Mouse (Mus musculus): ENCODE measurements around the gene Tmem246. TPM values are rescaled to one million over a fixed set of nuclear protein-coding genes. Genes with fewer than 3 reads are reported as not detected.

Gene Tmem246
- polyA plus RNA-seq, 1 experiment from 2014 or later, result 17.6 TPM

GRCm38 (mm10) chr4:49603161-49603560, 5.5 kb upstream of the Tmem246 start:
- Histone ChIP-seq H3K27me3 (ENCODE audit: control insufficient read depth, insufficient read depth, low read length) (no peaks in the 10 kb centered on the region), H3K4me1 (ENCODE audit: control insufficient read depth, insufficient read depth, low read length) (no peaks in the 10 kb centered on the region), H3K27ac (replicated peaks; ENCODE audit: low read depth, low read length) (no peak overlapping the region), H3K9me3 (replicated peaks; ENCODE audit: control insufficient read depth, low read length) (no peaks in the 10 kb centered on the region), H3K4me3 (ENCODE audit: low read depth, low read length) (no peak overlapping the region), H3K9ac (replicated peaks; ENCODE audit: low read length) (no peak overlapping the region), H3K4me2 (ENCODE audit: low read depth, low read length) (no peak overlapping the region), H3K36me3 (replicated peaks; ENCODE audit: control insufficient read depth, insufficient read depth, low read depth, low read length) (no peaks in the 10 kb centered on the region)
- WGBS, result 84% methylated on average over 2 of the region's 2 CpGs
- DNase-seq (ENCODE audit: low spot score), result no peak
- ATAC-seq (replicated peaks; ENCODE audit: insufficient number of reproducible peaks, low FRiP score, low TSS enrichment, low read depth), result no peak

GRCm38 (mm10) chr4:49596846-49597182, 862 bp downstream of the Tmem246 start:
- no peaks in the 10 kb centered on the region for H3K36me3 ChIP-seq (replicated peaks; ENCODE audit: control insufficient read depth, insufficient read depth, low read depth, low read length)
- WGBS, result 1% methylated on average over 20 of the region's 20 CpGs
- H3K4me2 ChIP-seq (ENCODE audit: low read depth, low read length), result peak overlapping the region; percentile 88
- H3K27me3 ChIP-seq (ENCODE audit: control insufficient read depth, insufficient read depth, low read length), result peaks cover 2% of the 10 kb centered on the region; the same call in 1 of the 2 replicates
- DNase-seq (ENCODE audit: low spot score), result no peak
- H3K9ac ChIP-seq (replicated peaks; ENCODE audit: low read length), result peak overlapping the region; percentile 79
- H3K4me1 ChIP-seq (ENCODE audit: control insufficient read depth, insufficient read depth, low read length), result no peaks in the 10 kb centered on the region
- no peaks in the 10 kb centered on the region for H3K9me3 ChIP-seq (replicated peaks; ENCODE audit: control insufficient read depth, low read length)
- peak overlapping the region; percentile 74 for H3K4me3 ChIP-seq (ENCODE audit: low read depth, low read length)
- peak; percentile 35; the same call in 1 of the 2 replicates for ATAC-seq (replicated peaks; ENCODE audit: insufficient number of reproducible peaks, low FRiP score, low TSS enrichment, low read depth)
- H3K27ac ChIP-seq (replicated peaks; ENCODE audit: low read depth, low read length), result 0 out of 2 replicates have a peak overlapping the region, but pooled peaks have one; percentile 41

- ATAC-seq (replicated peaks; ENCODE audit: insufficient number of reproducible peaks, low FRiP score, low TSS enrichment, low read depth), result no peak
Measured at GRCm38 (mm10) chr4:49590152-49590551, 7.5 kb downstream of the Tmem246 start.

GRCm38 (mm10) chr4:49586811-49587210, 10.9 kb downstream of the Tmem246 start:
- 88% methylated on average over 10 of the region's 10 CpGs for WGBS
- no peak for ATAC-seq (replicated peaks; ENCODE audit: insufficient number of reproducible peaks, low FRiP score, low TSS enrichment, low read depth)
- no peaks in the 10 kb centered on the region for H3K36me3 ChIP-seq (replicated peaks; ENCODE audit: control insufficient read depth, insufficient read depth, low read depth, low read length)

More at GRCm38 (mm10) chr4:49590152-49590551, 7.5 kb downstream of the Tmem246 start:
- no peak overlapping the region for H3K9ac ChIP-seq (replicated peaks; ENCODE audit: low read length)
- H3K4me2 ChIP-seq (ENCODE audit: low read depth, low read length), result no peak overlapping the region
- H3K27me3 ChIP-seq (ENCODE audit: control insufficient read depth, insufficient read depth, low read length), result no peaks in the 10 kb centered on the region
- no peaks in the 10 kb centered on the region for H3K4me1 ChIP-seq (ENCODE audit: control insufficient read depth, insufficient read depth, low read length)
- H3K27ac ChIP-seq (replicated peaks; ENCODE audit: low read depth, low read length), result no peak overlapping the region
- DNase-seq (ENCODE audit: low spot score), result no peak
- 68% methylated on average over 2 of the region's 2 CpGs for WGBS
- no peaks in the 10 kb centered on the region for H3K36me3 ChIP-seq (replicated peaks; ENCODE audit: control insufficient read depth, insufficient read depth, low read depth, low read length)
- no peaks in the 10 kb centered on the region for H3K9me3 ChIP-seq (replicated peaks; ENCODE audit: control insufficient read depth, low read length)
- no peak overlapping the region for H3K4me3 ChIP-seq (ENCODE audit: low read depth, low read length)

DNA sequence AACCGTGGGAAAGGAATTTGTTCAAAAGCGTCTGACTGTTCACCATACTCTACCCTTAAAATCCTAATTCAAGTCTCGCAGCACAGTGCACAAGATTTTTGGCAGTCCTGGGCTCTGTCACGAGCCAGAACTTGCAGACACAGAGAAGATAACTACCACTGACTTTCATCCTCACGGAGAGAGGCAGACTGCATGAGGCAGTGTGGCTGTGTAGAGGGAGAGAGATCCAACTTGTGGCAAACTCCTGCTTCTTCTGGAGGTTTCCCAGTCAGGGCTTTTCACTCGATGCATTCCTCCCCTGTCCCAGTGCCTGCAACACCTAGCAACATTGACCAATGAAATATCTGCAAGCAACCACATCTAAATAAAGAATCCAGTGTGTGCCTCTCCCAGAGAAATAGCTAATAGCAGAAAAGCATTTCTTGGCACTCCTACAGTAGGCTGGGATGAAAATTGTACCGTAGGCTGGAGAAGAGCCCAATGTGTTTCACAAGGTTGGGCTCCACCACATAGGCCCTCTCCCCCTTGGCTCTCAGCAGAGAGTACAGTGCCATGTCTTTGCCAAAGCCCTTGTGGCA, 12.1 kb downstream of the Tmem246 start:
- DNase-seq (ENCODE audit: low spot score) (no peak), ATAC-seq (replicated peaks; ENCODE audit: insufficient number of reproducible peaks, low FRiP score, low TSS enrichment, low read depth) (no peak)
- Histone ChIP-seq H3K9ac (replicated peaks; ENCODE audit: low read length) (no peak overlapping the region), H3K27ac (replicated peaks; ENCODE audit: low read depth, low read length) (no peak overlapping the region), H3K4me3 (ENCODE audit: low read depth, low read length) (no peak overlapping the region), H3K9me3 (replicated peaks; ENCODE audit: control insufficient read depth, low read length) (no peaks in the 10 kb centered on the region), H3K36me3 (replicated peaks; ENCODE audit: control insufficient read depth, insufficient read depth, low read depth, low read length) (no peaks in the 10 kb centered on the region), H3K4me2 (ENCODE audit: low read depth, low read length) (no peak overlapping the region), H3K4me1 (ENCODE audit: control insufficient read depth, insufficient read depth, low read length) (no peaks in the 10 kb centered on the region), H3K27me3 (ENCODE audit: control insufficient read depth, insufficient read depth, low read length) (no peaks in the 10 kb centered on the region)
- 89% methylated on average over 7 of the region's 7 CpGs for WGBS

More at GRCm38 (mm10) chr4:49586811-49587210, 10.9 kb downstream of the Tmem246 start:
- no peak for DNase-seq (ENCODE audit: low spot score)
- no peak overlapping the region for H3K4me2 ChIP-seq (ENCODE audit: low read depth, low read length)
- no peaks in the 10 kb centered on the region for H3K9me3 ChIP-seq (replicated peaks; ENCODE audit: control insufficient read depth, low read length)
- H3K4me1 ChIP-seq (ENCODE audit: control insufficient read depth, insufficient read depth, low read length), result no peaks in the 10 kb centered on the region
- H3K27ac ChIP-seq (replicated peaks; ENCODE audit: low read depth, low read length), result no peak overlapping the region
- H3K27me3 ChIP-seq (ENCODE audit: control insufficient read depth, insufficient read depth, low read length), result no peaks in the 10 kb centered on the region
- no peak overlapping the region for H3K4me3 ChIP-seq (ENCODE audit: low read depth, low read length)
- no peak overlapping the region for H3K9ac ChIP-seq (replicated peaks; ENCODE audit: low read length)

DNA sequence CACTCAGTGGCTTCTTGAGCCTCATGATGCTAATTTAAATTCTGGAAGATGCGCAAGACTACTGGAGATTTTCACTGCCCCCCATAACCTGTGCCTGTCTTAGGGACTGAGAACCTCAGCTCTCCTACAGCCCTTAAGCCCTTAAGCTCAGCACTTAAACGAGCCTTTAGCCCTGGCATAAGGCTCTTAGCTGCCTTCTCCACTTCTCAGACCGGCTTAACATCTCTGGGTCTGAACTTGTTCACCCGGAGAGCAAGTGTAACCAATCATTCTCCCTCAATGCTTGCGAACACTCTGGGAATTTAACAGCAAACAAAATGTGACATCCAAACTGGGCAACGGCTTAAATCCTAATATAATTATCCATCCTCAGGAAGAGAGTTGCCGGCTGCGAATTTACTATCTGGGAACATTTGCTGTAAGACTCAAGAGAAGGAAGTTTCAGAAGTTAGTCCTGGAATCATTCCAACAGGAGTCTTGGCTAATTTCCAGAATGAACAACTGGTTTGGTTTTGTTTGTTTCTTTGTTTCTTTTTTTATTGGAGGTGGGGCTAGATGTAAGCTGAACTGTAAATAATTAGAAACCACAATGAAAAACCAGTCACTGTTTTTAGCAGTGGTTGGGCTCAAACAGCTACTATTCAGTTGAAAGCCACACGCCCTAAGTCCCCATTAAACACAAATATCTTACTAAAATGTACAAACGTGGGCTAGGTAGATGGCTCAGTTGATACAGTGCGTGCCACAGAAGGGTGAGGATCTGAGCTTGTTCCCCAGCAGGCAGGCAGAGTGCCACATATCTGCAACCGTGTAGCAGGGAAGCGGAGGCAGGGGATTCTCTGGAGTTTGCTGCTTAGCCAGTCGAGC, 13.5 kb downstream of the Tmem246 start:
- H3K36me3 ChIP-seq (replicated peaks; ENCODE audit: control insufficient read depth, insufficient read depth, low read depth, low read length), result no peaks in the 10 kb centered on the region
- no peak overlapping the region for H3K9ac ChIP-seq (replicated peaks; ENCODE audit: low read length)
- no peak overlapping the region for H3K4me2 ChIP-seq (ENCODE audit: low read depth, low read length)
- H3K9me3 ChIP-seq (replicated peaks; ENCODE audit: control insufficient read depth, low read length), result no peaks in the 10 kb centered on the region
- H3K4me1 ChIP-seq (ENCODE audit: control insufficient read depth, insufficient read depth, low read length), result no peaks in the 10 kb centered on the region
- no peak overlapping the region for H3K27ac ChIP-seq (replicated peaks; ENCODE audit: low read depth, low read length)
- H3K27me3 ChIP-seq (ENCODE audit: control insufficient read depth, insufficient read depth, low read length), result no peaks in the 10 kb centered on the region
- 67% methylated on average over 14 of the region's 14 CpGs for WGBS
- no peak overlapping the region for H3K4me3 ChIP-seq (ENCODE audit: low read depth, low read length)
- DNase-seq (ENCODE audit: low spot score), result no peak
- no peak for ATAC-seq (replicated peaks; ENCODE audit: insufficient number of reproducible peaks, low FRiP score, low TSS enrichment, low read depth)

GRCm38 (mm10) chr4:49581256-49581655, 16.4 kb downstream of the Tmem246 start:
- Histone ChIP-seq H3K4me1 (ENCODE audit: control insufficient read depth, insufficient read depth, low read length) (no peaks in the 10 kb centered on the region), H3K27ac (replicated peaks; ENCODE audit: low read depth, low read length) (no peak overlapping the region), H3K9ac (replicated peaks; ENCODE audit: low read length) (no peak overlapping the region), H3K4me2 (ENCODE audit: low read depth, low read length) (no peak overlapping the region), H3K9me3 (replicated peaks; ENCODE audit: control insufficient read depth, low read length) (no peaks in the 10 kb centered on the region), H3K36me3 (replicated peaks; ENCODE audit: control insufficient read depth, insufficient read depth, low read depth, low read length) (no peaks in the 10 kb centered on the region), H3K27me3 (ENCODE audit: control insufficient read depth, insufficient read depth, low read length) (no peaks in the 10 kb centered on the region), H3K4me3 (ENCODE audit: low read depth, low read length) (no peak overlapping the region)
- 73% methylated on average over 4 of the region's 4 CpGs for WGBS
- DNase-seq (ENCODE audit: low spot score) (no peak), ATAC-seq (replicated peaks; ENCODE audit: insufficient number of reproducible peaks, low FRiP score, low TSS enrichment, low read depth) (no peak)

- ATAC-seq (replicated peaks; ENCODE audit: insufficient number of reproducible peaks, low FRiP score, low TSS enrichment, low read depth) (no peak), DNase-seq (ENCODE audit: low spot score) (no peak)
- no peak overlapping the region for H3K27ac ChIP-seq (replicated peaks; ENCODE audit: low read depth, low read length)
- 91% methylated on average over 4 of the region's 4 CpGs for WGBS
- H3K36me3 ChIP-seq (replicated peaks; ENCODE audit: control insufficient read depth, insufficient read depth, low read depth, low read length), result no peaks in the 10 kb centered on the region
- no peak overlapping the region for H3K9ac ChIP-seq (replicated peaks; ENCODE audit: low read length)
- H3K4me1 ChIP-seq (ENCODE audit: control insufficient read depth, insufficient read depth, low read length), result no peaks in the 10 kb centered on the region
- no peak overlapping the region for H3K4me2 ChIP-seq (ENCODE audit: low read depth, low read length)
- H3K27me3 ChIP-seq (ENCODE audit: control insufficient read depth, insufficient read depth, low read length), result no peaks in the 10 kb centered on the region
- no peak overlapping the region for H3K4me3 ChIP-seq (ENCODE audit: low read depth, low read length)
- no peaks in the 10 kb centered on the region for H3K9me3 ChIP-seq (replicated peaks; ENCODE audit: control insufficient read depth, low read length)
Measured at GRCm38 (mm10) chr4:49572194-49572593, 25.5 kb downstream of the Tmem246 start.
